Mouse (Mus musculus): ENCODE results near the gene Kbtbd3. TPM values are rescaled to one million over a fixed set of nuclear protein-coding genes. Genes with fewer than 3 reads are reported as not detected.
A peak's percentile ranks its signal among the peaks of the same experiment; 100 is the strongest.

The Kbtbd3 gene
- total and polyA plus RNA-seq, 2 experiments, result 0.22 to 1.6 TPM

DNA sequence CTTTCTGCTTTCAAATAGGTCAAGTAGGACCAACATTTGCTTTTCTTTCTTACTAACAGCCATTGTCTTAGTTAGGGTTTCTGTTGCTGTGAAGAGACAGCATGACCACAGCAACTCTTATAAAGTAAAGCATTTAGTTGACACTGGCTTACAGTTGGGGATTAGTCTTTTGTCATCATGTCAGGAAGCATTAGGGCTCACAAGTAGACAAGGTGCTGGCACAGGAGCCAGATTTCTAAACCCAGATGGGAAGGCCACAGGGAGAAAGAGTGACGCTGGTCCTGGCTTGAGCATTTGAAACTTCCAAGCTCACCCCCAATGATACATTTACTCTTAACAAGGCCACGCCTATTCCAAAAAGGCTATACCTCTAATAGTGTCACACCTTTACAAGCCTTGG lies 6.1 kb downstream of the Kbtbd3 start:
- no peak overlapping the region for H3K9ac ChIP-seq (ENCODE audit: low read depth, low read length)
- WGBS, result 97% methylated on average over 2 of the region's 2 CpGs

DNA sequence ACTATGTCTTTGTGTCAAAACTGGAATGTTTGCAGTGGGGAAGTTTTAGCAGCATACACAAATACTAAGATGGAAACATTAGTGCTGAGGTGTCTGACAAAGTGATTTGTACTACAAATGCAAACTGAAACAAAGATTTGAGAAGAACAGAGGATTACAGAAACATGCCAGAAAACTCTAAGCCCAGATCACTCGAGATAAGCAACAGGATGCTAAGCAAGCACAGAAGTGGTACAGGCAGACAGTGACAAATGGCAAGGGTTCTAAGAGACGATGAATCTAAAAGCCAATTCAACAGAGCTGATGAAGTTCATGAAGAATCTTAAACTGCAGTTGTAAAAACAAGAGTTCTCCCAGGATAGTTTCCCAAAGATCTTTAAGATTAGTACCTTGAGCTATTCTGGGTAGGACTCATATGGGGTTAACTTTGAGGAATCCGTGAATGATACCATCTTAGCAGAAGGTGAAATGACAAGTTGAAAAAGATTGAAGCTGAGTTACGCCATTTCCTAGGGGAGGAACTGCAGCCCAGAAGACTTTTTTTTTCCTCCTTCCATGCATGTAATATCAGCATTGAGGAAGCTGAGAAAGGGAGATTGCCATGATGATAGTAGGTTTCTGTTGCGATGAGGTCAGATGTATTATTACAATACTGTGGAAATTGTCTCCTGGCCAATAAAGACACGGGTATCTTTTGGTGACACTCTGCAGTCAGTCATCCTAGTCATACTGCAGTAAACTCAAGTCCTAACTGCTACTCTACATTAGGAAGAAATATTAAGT lies 9.5 kb downstream of the Kbtbd3 start:
- no peaks in the 10 kb centered on the region for H3K79me2 ChIP-seq (ENCODE audit: control insufficient read depth, insufficient read depth, low read length)
- 82% methylated on average over 6 of the region's 6 CpGs for WGBS
- no peak overlapping the region for H3K9ac ChIP-seq (ENCODE audit: low read depth, low read length)
- no peak overlapping the region for H3K27ac ChIP-seq (replicated peaks; ENCODE audit: insufficient read depth, low read depth, low read length)
- H3K4me3 ChIP-seq (ENCODE audit: insufficient read depth, low read depth, low read length), result no peak overlapping the region
- H3K4me1 ChIP-seq (ENCODE audit: control insufficient read depth, insufficient read depth, low read length), result no peaks in the 10 kb centered on the region
- TF ChIP-seq POLR2A (IDR thresholded peaks at IDR 0.05; ENCODE audit: extremely low read depth, insufficient read depth, low read length), result no peak
- TF ChIP-seq CTCF (IDR thresholded peaks at IDR 0.05; ENCODE audit: low read depth, low read length), result no peak
- DNase-seq (ENCODE audit: extremely low read depth, low read depth, low spot score), result no peak
- no peaks in the 10 kb centered on the region for H3K27me3 ChIP-seq (ENCODE audit: control insufficient read depth, insufficient read depth, low read length)
- peaks cover 2% of the 10 kb centered on the region; the same call in 1 of the 2 replicates for H3K36me3 ChIP-seq (ENCODE audit: control insufficient read depth, insufficient read depth, low read length)

More for the DNA sequence above, 6.1 kb downstream of the Kbtbd3 start:
- Histone ChIP-seq H3K27me3 (ENCODE audit: control insufficient read depth, insufficient read depth, low read length) (no peaks in the 10 kb centered on the region), H3K4me3 (ENCODE audit: insufficient read depth, low read depth, low read length) (no peak overlapping the region), H3K79me2 (ENCODE audit: control insufficient read depth, insufficient read depth, low read length) (no peaks in the 10 kb centered on the region; the same call in 1 of the 2 replicates), H3K27ac (replicated peaks; ENCODE audit: insufficient read depth, low read depth, low read length) (no peak overlapping the region), H3K36me3 (ENCODE audit: control insufficient read depth, insufficient read depth, low read length) (peaks cover 2% of the 10 kb centered on the region; the same call in 1 of the 2 replicates), H3K4me1 (ENCODE audit: control insufficient read depth, insufficient read depth, low read length) (peaks cover under 1% of the 10 kb centered on the region; the same call in 1 of the 2 replicates)
- no peak for TF ChIP-seq POLR2A (IDR thresholded peaks at IDR 0.05; ENCODE audit: extremely low read depth, insufficient read depth, low read length)
- TF ChIP-seq CTCF (IDR thresholded peaks at IDR 0.05; ENCODE audit: low read depth, low read length), result no peak
- no peak for DNase-seq (ENCODE audit: extremely low read depth, low read depth, low spot score)

DNA sequence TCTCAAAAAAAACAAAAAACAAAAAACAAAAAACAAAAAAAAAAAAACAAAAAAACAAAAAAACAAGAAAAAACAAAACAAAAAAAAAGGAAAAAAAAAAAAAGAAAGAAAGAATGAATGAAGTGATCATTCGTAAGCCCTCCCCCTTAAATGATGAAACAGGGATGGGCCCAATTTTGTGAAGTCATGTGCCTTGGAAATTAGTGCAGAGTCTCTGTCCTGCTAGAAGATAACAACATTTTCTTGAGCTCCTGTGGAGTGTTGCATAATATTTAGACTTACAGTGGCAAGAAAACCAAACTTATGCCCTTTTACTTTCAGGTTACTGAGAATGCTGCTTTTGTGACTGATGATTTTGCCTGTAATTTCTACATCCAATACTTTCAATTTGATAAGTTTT lies 43.5 kb downstream of the Kbtbd3 start:
- no peaks in the 10 kb centered on the region for H3K27me3 ChIP-seq (ENCODE audit: control insufficient read depth, insufficient read depth, low read length)
- no peaks in the 10 kb centered on the region for H3K4me1 ChIP-seq (ENCODE audit: control insufficient read depth, insufficient read depth, low read length)
- no peak overlapping the region for H3K27ac ChIP-seq (replicated peaks; ENCODE audit: insufficient read depth, low read depth, low read length)
- H3K4me3 ChIP-seq (ENCODE audit: insufficient read depth, low read depth, low read length), result no peak overlapping the region
- no peak for DNase-seq (ENCODE audit: extremely low read depth, low read depth, low spot score)
- no peak overlapping the region for H3K9ac ChIP-seq (ENCODE audit: low read depth, low read length)
- TF ChIP-seq CTCF (IDR thresholded peaks at IDR 0.05; ENCODE audit: low read depth, low read length), result no peak
- no peak for TF ChIP-seq POLR2A (IDR thresholded peaks at IDR 0.05; ENCODE audit: extremely low read depth, insufficient read depth, low read length)
- no peaks in the 10 kb centered on the region for H3K36me3 ChIP-seq (ENCODE audit: control insufficient read depth, insufficient read depth, low read length)
- no peaks in the 10 kb centered on the region for H3K79me2 ChIP-seq (ENCODE audit: control insufficient read depth, insufficient read depth, low read length)
- 90% methylated on average over 1 of the region's 1 CpGs for WGBS

DNA sequence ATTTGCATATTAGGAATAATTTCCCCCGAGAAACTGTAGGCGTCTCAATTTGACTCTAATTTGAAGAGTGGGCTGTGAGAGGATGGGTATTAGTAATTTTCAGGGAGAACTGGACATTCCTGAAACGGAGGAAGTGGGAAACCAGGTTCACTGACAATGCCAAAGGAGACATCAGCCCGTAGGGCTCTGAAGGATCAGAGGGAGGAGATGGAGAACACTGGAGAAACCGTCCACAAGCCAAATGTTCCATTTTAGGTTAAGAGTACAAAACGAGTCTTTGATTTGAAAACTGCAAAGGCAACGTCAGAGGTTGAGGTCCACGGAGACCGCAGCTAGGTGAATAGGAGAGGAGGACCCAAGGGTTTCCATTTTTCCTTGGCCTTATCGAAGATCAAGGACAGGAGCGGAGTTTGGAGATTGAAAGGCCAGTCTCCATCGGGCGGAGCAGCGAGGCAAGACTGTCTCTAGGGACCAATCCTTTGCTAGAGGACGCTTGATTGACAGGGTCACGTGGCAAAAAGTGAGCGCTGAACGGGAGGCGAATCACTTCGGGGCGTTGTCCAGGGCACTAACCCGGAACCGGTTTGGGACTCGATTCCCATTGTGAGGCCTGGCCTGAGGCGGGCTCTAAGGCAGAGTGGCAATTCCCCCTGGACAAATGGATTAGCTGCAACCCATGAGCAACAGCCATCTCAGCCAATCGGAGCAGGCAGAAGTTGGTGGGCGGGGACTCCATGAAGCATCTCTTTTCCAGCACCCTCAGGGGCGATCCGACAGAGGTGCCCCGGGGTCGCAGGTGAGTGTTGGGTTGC lies 66.4 kb downstream of the Kbtbd3 start, which contains the start of gene Msantd4:
TSS of gene Msantd4 (plus strand) at position 735 of the 812 bp plus-strand sequence.
- Histone ChIP-seq H3K4me1 (ENCODE audit: control insufficient read depth, insufficient read depth, low read length) (peaks cover 2% of the 10 kb centered on the region; the same call in 1 of the 2 replicates), H3K27me3 (ENCODE audit: control insufficient read depth, insufficient read depth, low read length) (no peaks in the 10 kb centered on the region), H3K79me2 (ENCODE audit: control insufficient read depth, insufficient read depth, low read length) (peaks cover 3% of the 10 kb centered on the region; the same call in 1 of the 2 replicates), H3K36me3 (ENCODE audit: control insufficient read depth, insufficient read depth, low read length) (no peaks in the 10 kb centered on the region), H3K27ac (replicated peaks; ENCODE audit: insufficient read depth, low read depth, low read length) (peak within 1 kb of the TSS; percentile 53), H3K9ac (ENCODE audit: low read depth, low read length) (peak within 1 kb of the TSS; percentile 57), H3K4me3 (ENCODE audit: insufficient read depth, low read depth, low read length) (peak within 1 kb of the TSS; percentile 76)
- peak; percentile 98 for DNase-seq (ENCODE audit: extremely low read depth, low read depth, low spot score)
- no peak for TF ChIP-seq CTCF (IDR thresholded peaks at IDR 0.05; ENCODE audit: low read depth, low read length)
- TF ChIP-seq POLR2A (IDR thresholded peaks at IDR 0.05; ENCODE audit: extremely low read depth, insufficient read depth, low read length), result 0 out of 2 replicates have a peak, but pooled peaks have one; percentile 14
- WGBS, result 4% methylated on average over 31 of the region's 31 CpGs

DNA sequence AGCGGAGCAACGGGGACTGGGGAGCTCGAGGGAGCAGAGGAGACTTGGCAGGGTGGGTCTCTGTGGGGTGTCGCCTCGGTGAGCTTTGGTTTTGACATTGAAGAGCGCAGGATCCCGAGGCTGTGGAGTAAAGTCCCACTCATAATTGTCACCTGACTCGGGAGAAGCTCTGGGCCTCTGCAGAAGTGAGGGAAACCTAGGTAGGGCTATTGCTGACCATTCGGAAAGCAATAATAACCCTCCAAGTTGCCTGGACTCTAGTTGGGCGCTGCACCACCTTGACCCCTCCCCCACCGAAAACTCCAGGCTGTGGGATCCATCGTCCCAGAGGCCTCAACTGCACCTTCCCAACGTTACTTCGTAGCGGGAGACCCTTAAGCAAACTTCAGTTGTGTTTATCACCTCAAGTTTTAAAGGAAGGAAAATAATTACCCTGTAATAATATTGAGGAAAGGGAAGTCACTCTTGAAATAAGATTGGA lies 67.0 kb downstream of the Kbtbd3 start:
- Histone ChIP-seq H3K9ac (ENCODE audit: low read depth, low read length) (peak overlapping the region; percentile 57), H3K4me1 (ENCODE audit: control insufficient read depth, insufficient read depth, low read length) (peaks cover 2% of the 10 kb centered on the region; the same call in 1 of the 2 replicates), H3K36me3 (ENCODE audit: control insufficient read depth, insufficient read depth, low read length) (no peaks in the 10 kb centered on the region; the same call in 1 of the 2 replicates), H3K27me3 (ENCODE audit: control insufficient read depth, insufficient read depth, low read length) (no peaks in the 10 kb centered on the region), H3K4me3 (ENCODE audit: insufficient read depth, low read depth, low read length) (peak overlapping the region; percentile 76), H3K79me2 (ENCODE audit: control insufficient read depth, insufficient read depth, low read length) (peaks cover 3% of the 10 kb centered on the region; the same call in 1 of the 2 replicates), H3K27ac (replicated peaks; ENCODE audit: insufficient read depth, low read depth, low read length) (peak overlapping the region; percentile 27)
- WGBS, result under 1% methylated on average over 15 of the region's 15 CpGs
- no peak for DNase-seq (ENCODE audit: extremely low read depth, low read depth, low spot score)
- TF ChIP-seq CTCF (IDR thresholded peaks at IDR 0.05; ENCODE audit: low read depth, low read length) (no peak), POLR2A (IDR thresholded peaks at IDR 0.05; ENCODE audit: extremely low read depth, insufficient read depth, low read length) (no peak)

Other genes with a start within 250 kb of the Kbtbd3 start
- 15.6 and 20.7 TPM in 2 replicates for gene Aasdhppt, start 362 bp upstream of the Kbtbd3 start, total RNA-seq (2014; rRNA removed)
- gene Aasdhppt, start 362 bp upstream of the Kbtbd3 start, polyA plus RNA-seq (2012; rRNA removed), result 5.5 and 6.2 TPM in 2 replicates
- gene Msantd4, start 66.7 kb downstream of the Kbtbd3 start, total RNA-seq (2014; rRNA removed), result 14.3 and 17.3 TPM in 2 replicates
- 2.3 and 2.9 TPM in 2 replicates for gene Msantd4, start 66.7 kb downstream of the Kbtbd3 start, polyA plus RNA-seq (2012; rRNA removed)